13 mouse cellular contexts compared by ENCODE assay signal in the genomic region with DNA sequence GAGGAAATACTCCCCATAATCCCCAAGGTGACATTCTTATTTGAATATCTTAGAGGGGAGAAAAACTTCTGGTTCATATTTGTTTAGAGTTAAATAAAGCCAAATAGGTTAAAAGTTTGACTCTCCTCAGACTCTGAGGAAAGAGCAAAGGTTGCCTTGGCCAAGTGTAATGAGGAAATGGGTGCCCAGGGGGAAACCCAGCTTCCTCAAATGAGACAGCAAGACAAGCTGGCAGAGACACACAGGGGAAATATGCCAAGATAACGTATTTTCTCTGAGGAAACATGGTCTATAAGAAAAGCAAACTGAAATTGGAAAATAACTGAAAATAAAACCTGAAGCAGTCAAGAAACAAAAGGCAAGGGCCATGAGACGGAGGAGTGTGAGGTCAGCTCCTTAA.
A peak's percentile ranks its signal among the peaks of the same experiment; 100 is the strongest.
DNase-seq lines count a peak whose midpoint lies in the region; TF ChIP-seq lines count a peak whose summit lies in the region.
"Had no signal": no experiment of that assay in that cellular context is flagged by ENCODE, and none has a peak within 500 bp of the region (broad histone marks: within the 10 kb centered on the region; RNA-seq: fewer than 3 reads in every experiment).

No protein-coding gene starts in this region.

- intact Hi-C loops in left cerebral cortex, postnatal 10 days (cut with DNase I): no loop called here

- no peak for TF ChIP-seq CTCF in bone marrow macrophage, adult 2 months (IDR thresholded peaks at IDR 0.05; ENCODE audit: low read depth, low read length)

- TF ChIP-seq POLR2A in bone marrow macrophage, adult 2 months (IDR thresholded peaks at IDR 0.05; ENCODE audit: borderline replicate concordance, low read depth, low read length): no peak

- DNase-seq in adrenal gland, postnatal 14 days: peak; percentile 50
- no peak for DNase-seq in adrenal gland, postnatal 4 days (ENCODE audit: low spot score in 2 of 2)
- DNase-seq in layer of hippocampus, adult 11-12 months (ENCODE audit: low spot score): peak; percentile 5
- DNase-seq in layer of hippocampus, adult 8-10 months (ENCODE audit: low spot score in 2 of 2): no peak
- peak; percentile 16 to 40 for DNase-seq in monocyte, adult 2 months (ENCODE audit: low read depth in 1 of 2, low spot score in 2 of 2)
- no peak for DNase-seq in spleen, adult 18-20 months
- no peak for DNase-seq in left cerebral cortex, postnatal 10 days (ENCODE audit: extremely low spot score in 1 of 2, low spot score in 2 of 2)
- DNase-seq: cerebellum, postnatal 10 days; kidney, adult 18-20 months; kidney, postnatal 36 days had no signal

- H3K4me1 ChIP-seq in bone marrow macrophage, adult 2 months (ENCODE audit: control insufficient read depth, insufficient read depth, low read length): no peaks in the 10 kb centered on the region; the same call in 1 of the 2 replicates
- H3K4me1 ChIP-seq: neural tube, embryonic 15.5 days; stomach, embryonic 15.5 days had no signal

- H3K4me3 ChIP-seq in bone marrow macrophage, adult 2 months (ENCODE audit: insufficient read depth, low read length): no peak overlapping the region
- H3K4me3 ChIP-seq: neural tube, embryonic 15.5 days; stomach, embryonic 15.5 days had no signal

- H3K27ac ChIP-seq in bone marrow macrophage, adult 2 months (ENCODE audit: insufficient read depth, low read depth, low read length): peak overlapping the region; percentile 63
- H3K27ac ChIP-seq: neural tube, embryonic 15.5 days; stomach, embryonic 15.5 days had no signal

Comparison
In these comparisons a context has a peak if more than half of its experiments do, and no peak if none do; other contexts are left out.
1. DNase-seq: peak in adrenal gland, postnatal 14 days (single experiment), layer of hippocampus, adult 11-12 months (single experiment) and monocyte, adult 2 months (2 of 2); none in adrenal gland, postnatal 4 days (0 of 2), layer of hippocampus, adult 8-10 months (0 of 2), spleen, adult 18-20 months (0 of 2) and left cerebral cortex, postnatal 10 days (0 of 2).